Comparison of ENCODE assay signal across 8 mouse cellular contexts in the genomic region with DNA sequence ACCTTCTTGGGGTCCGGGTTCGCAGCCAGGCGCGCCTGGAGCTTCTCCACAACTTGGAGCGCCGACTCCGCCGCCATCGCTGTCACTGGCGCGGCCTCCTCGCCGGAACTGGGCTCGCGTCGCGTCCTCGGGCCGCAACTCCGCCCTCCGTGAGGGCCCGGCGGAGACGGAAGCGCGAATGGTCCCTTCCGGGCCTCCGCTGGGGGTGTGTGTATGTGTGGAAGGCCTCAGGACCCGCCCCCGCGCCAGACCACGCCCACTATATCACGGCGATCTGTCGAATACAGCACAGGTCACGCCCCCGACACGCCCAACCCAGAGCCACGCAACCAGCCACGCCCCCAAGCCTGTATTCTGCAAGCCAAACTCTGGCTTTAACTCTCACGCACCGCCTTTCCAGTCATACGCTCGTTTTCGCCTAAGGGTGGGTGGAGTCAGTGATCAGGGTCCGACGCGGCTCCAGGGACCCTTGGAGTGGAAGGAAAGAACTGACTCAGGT. TPM values are rescaled to one million over a fixed set of nuclear protein-coding genes. Genes with fewer than 3 reads are reported as not detected.
A peak's percentile ranks its signal among the peaks of the same experiment; 100 is the strongest.
DNase-seq lines count a peak whose midpoint lies in the region; ATAC-seq lines count a peak whose summit lies in the region.

A gene (minus strand): TSS at position 215 of the 499 bp plus-strand sequence.

- H3K4me3 ChIP-seq in heart, embryonic 10.5 days, result peak within 1 kb of the TSS; percentile 100
- H3K4me3 ChIP-seq in kidney, embryonic 15.5 days (replicated peaks), result peak within 1 kb of the TSS; percentile 99

- H3K4me1 ChIP-seq in heart, embryonic 10.5 days, result peaks cover 14% of the 10 kb centered on the region
- peaks cover 16% of the 10 kb centered on the region for H3K4me1 ChIP-seq in kidney, embryonic 15.5 days

- no peaks in the 10 kb centered on the region for H3K27me3 ChIP-seq in heart, embryonic 10.5 days (ENCODE audit: insufficient read depth, poor library complexity, severe bottlenecking)
- H3K27me3 ChIP-seq in kidney, embryonic 15.5 days, result no peaks in the 10 kb centered on the region

- DNase-seq in B cell, adult 2 months, result peak; percentile 100
- peak; percentile 99 for DNase-seq in brain, adult 2 months (ENCODE audit: low read depth, low spot score)
- DNase-seq in heart, embryonic 10.5 days (ENCODE audit: low spot score), result peak; percentile 100
- DNase-seq in liver, result peak; percentile 100
- DNase-seq in spleen, postnatal 4 days (ENCODE audit: low spot score in 2 of 2), result peak; percentile 100

- H3K9me3 ChIP-seq in heart, embryonic 10.5 days, result no peaks in the 10 kb centered on the region
- H3K9me3 ChIP-seq in kidney, embryonic 15.5 days (replicated peaks), result no peaks in the 10 kb centered on the region

- H3K9ac ChIP-seq in kidney, embryonic 15.5 days, result peak within 1 kb of the TSS; percentile 98

- no peaks in the 10 kb centered on the region; the same call in 1 of the 2 replicates for H3K36me3 ChIP-seq in heart, embryonic 10.5 days
- 0 out of 2 replicates have a peak, but pooled peaks cover under 1% of the 10 kb centered on the region for H3K36me3 ChIP-seq in kidney, embryonic 15.5 days

- under 1% methylated on average over 48 of the region's 48 CpGs for WGBS in heart, embryonic 10.5 days
- WGBS in kidney, embryonic 15.5 days, result under 1% methylated on average over 48 of the region's 48 CpGs

- H3K4me2 ChIP-seq in kidney, embryonic 15.5 days, result peak within 1 kb of the TSS; percentile 88

- peak within 1 kb of the TSS; percentile 98 for H3K27ac ChIP-seq in heart, embryonic 10.5 days
- H3K27ac ChIP-seq in kidney, embryonic 15.5 days, result peak within 1 kb of the TSS; percentile 89

- peak; percentile 95 for ATAC-seq in erythroblast, adult 5-6 weeks (replicated peaks; ENCODE audit: low FRiP score, poor library complexity, severe bottlenecking)
- ATAC-seq in kidney, embryonic 15.5 days (replicated peaks; ENCODE audit: low FRiP score), result peak; percentile 99
- ATAC-seq in monocyte, adult 5-6 weeks (replicated peaks; ENCODE audit: insufficient number of reproducible peaks, low FRiP score, low TSS enrichment, poor library complexity, severe bottlenecking), result peak; percentile 100

RNA-seq across cellular contexts. Expression of the gene that starts here (rescaled TPM):
- total RNA-seq in erythroblast, adult 5-6 weeks (2015; ENCODE audit: low replicate concordance), result 35.7 and 44.5 TPM in 2 replicates
- 40.0 and 53.8 TPM in 2 replicates for total RNA-seq in erythroblast, adult 5-6 weeks (2017; ENCODE audit: low replicate concordance)
- 35.6 and 36.1 TPM in 2 replicates for polyA plus RNA-seq in heart, embryonic 10.5 days (2016; fragmentation: Nextera tagmentation; extraction: Ambion mirVana)
- 40.0 and 40.6 TPM in 2 replicates for polyA plus RNA-seq in kidney, embryonic 15.5 days (2015; fragmentation: Nextera tagmentation; extraction: Ambion mirVana)
- total RNA-seq in monocyte, adult 5-6 weeks (2017), result 58.0 to 71.9 TPM (median 68.5 TPM) in 3 replicates

Comparison
In these comparisons a context has a peak if more than half of its experiments do, and no peak if none do; other contexts are left out.
1. Peak in every context shown above with its lines: DNase-seq, ATAC-seq, H3K4me3 ChIP-seq and H3K27ac ChIP-seq.